Mouse (Mus musculus) kidney, postnatal 0 days (tissue): ENCODE measurements around the gene Mtmr10. TPM values are rescaled to one million over a fixed set of nuclear protein-coding genes. Genes with fewer than 3 reads are reported as not detected.

ENCODE experiments used
- ATAC-seq: fragments of 200-750 bp; cut with Nextera tagmentation; replicated peaks from 2 replicates; pipeline ENCODE4 v1.8.0; 2017; ENCODE audit warnings: low read depth, moderate number of reproducible peaks, moderate TSS enrichment, moderate library complexity; ENCODE audit not compliant: low FRiP score
- DNase-seq: peaks from one replicate; pipeline ENCODE4 v3.0.0-alpha.2; 2016; ENCODE audit warnings: low spot score
- H3K27ac ChIP-seq: fragments of 300-500 bp; sonication (generic); 2 replicates; pipeline ENCODE4 v1.5.1; 2014; ENCODE audit warnings: mild to moderate bottlenecking
- H3K27me3 ChIP-seq: fragments of 300-500 bp; sonication (generic); 2 replicates; pipeline ENCODE4 v1.6.1; 2014; ENCODE audit warnings: low read length, mixed read lengths; ENCODE audit not compliant: insufficient read depth
- H3K36me3 ChIP-seq: fragments of 300-500 bp; sonication (generic); 2 replicates; pipeline ENCODE4 v1.6.1; 2014; ENCODE audit warnings: low read length, mixed read lengths; ENCODE audit not compliant: insufficient read depth
- H3K4me1 ChIP-seq: fragments of 300-500 bp; sonication (generic); replicated peaks from 2 replicates; pipeline ENCODE4 v1.6.1; 2014; ENCODE audit warnings: antibody characterized with exemption, low read length, mixed read lengths; ENCODE audit not compliant: insufficient read depth
- H3K4me2 ChIP-seq: fragments of 300-500 bp; sonication (generic); 2 replicates; pipeline ENCODE4 v1.6.1; 2014; ENCODE audit warnings: mild to moderate bottlenecking, low read length, moderate library complexity, mixed read lengths
- H3K4me3 ChIP-seq: fragments of 300-500 bp; sonication (generic); replicated peaks from 2 replicates; pipeline ENCODE4 v1.5.1; 2014; ENCODE audit warnings: low read depth, low read length
- H3K9ac ChIP-seq: fragments of 300-500 bp; sonication (generic); 2 replicates; pipeline ENCODE4 v1.6.1; 2014; ENCODE audit warnings: low read depth, low read length
- H3K9me3 ChIP-seq: fragments of 300-500 bp; sonication (generic); replicated peaks from 2 replicates; pipeline ENCODE4 v1.6.1; 2016; ENCODE audit warnings: low read length, inconsistent platforms, mixed read lengths
- CTCF ChIP-seq: IDR thresholded peaks from 2 replicates; pipeline ENCODE4 v1.5.1; 2016; ENCODE audit warnings: antibody characterized with exemption, low read depth, mild to moderate bottlenecking, moderate library complexity
- WGBS: fragments of 180-500 bp; shearing (Covaris S2); extraction: QIAGEN DNeasy Blood & Tissue Kit; methylation state at CpG from one replicate; pipeline ENCODE4 v1.1.7; 2014; 5-methylcytosine and 5-hydroxymethylcytosine counted together
- microRNA-seq: library from miRNA; unstranded; fragments of <30 nt; microRNA quantifications from one replicate; pipeline ENCODE4, GENCODE M21; 2016
- polyA plus RNA-seq: library from polyadenylated mRNA; unstranded; fragments of >200 nt; fragmentation: Nextera tagmentation; extraction: Ambion mirVana; gene quantifications from 2 replicates; pipeline ENCODE4 v1.2.1, GENCODE M21; 2015

Mtmr10 gene
- polyA plus RNA-seq, 1 experiment from 2014 or later, result 8.1 TPM

DNA sequence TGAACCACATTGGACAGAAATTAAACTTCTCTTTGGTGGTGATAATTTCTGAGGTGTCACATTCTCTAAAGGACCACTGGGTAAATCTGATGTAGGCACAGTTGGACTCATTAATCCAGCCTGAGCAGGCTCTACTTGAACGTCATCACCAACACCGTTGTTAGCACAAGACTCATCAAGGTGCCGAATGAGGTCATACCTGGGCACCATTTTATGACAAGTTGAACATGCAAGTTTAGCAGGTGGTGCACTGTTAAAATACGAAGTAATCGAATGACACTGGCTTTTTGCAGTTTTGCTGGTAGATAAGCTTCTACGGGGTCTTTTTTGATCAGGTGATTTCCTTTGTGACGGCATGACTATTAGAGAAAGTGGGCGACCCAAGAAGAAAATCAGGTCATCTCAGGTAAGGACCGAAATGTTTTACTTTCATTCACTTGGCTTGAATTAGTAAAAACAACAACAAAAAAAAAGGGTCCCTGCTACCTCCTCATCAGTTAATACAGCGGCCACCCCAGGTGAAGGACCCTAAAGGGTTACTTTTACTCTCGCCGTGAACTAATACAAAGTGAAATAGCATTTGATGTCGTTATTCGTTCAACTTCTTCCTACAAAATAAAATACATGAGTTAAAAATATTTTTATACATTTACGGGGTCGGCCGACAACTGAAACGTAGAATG is 85.8 kb downstream of the Mtmr10 start:
- DNase-seq, result peak; percentile 6

DNA sequence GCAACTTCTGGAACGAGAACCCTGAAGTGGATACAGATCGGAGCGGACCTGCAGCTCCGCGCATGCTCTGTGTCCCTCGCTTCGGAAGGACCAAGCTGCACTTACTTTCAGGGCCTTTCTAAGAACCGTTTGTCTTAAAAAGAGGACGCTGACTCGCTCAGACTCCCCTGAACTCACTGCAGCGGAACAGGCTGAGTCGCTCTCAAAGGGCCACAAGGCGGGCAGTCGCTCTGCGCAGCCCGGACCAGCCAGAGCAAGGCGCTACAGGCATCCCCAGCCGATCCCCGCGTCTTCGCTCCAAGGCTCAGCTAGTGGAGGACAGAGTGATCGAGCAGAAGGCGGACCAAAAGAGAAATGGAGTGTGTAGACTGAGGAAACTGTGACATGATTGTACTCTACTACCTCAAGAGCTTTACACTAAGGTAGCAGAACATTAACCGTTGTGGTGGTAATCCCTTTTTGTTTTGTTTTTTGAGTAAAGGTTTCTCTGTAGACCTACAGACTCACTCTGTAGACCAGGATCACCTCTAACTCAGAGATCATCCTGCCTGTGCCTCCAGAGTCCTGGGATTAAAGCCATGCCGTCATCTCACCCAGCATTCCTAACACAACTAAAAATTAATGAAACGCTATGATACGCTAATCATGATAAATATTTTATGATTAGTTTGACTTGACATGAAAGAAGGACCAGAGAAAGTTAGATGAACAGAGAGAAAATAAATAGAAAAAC is 86.5 kb downstream of the Mtmr10 start, which contains the start of gene Fan1:
Fan1 (minus strand) TSS at position 266 of the 733 bp plus-strand sequence.
- peak; percentile 54 for TF ChIP-seq CTCF
- peak; percentile 97 for ATAC-seq
- H3K9me3 ChIP-seq, result no peaks in the 10 kb centered on the region
- peaks cover 18% of the 10 kb centered on the region for H3K36me3 ChIP-seq
- 4% methylated on average over 27 of the region's 27 CpGs for WGBS
- peak within 1 kb of the TSS; percentile 54 for H3K4me3 ChIP-seq
- H3K4me2 ChIP-seq, result peak within 1 kb of the TSS; percentile 67
- H3K9ac ChIP-seq, result peak within 1 kb of the TSS; percentile 70
- peak; percentile 92 for DNase-seq
- H3K27ac ChIP-seq, result peak within 1 kb of the TSS; percentile 93
- peaks cover 6% of the 10 kb centered on the region; the same call in 1 of the 2 replicates for H3K4me1 ChIP-seq
- H3K27me3 ChIP-seq, result no peaks in the 10 kb centered on the region

More for the DNA sequence above, 85.8 kb downstream of the Mtmr10 start:
- ATAC-seq, result no peak
- peak overlapping the region; percentile 54 for H3K4me3 ChIP-seq
- peak overlapping the region; percentile 93 for H3K27ac ChIP-seq
- H3K9me3 ChIP-seq, result no peaks in the 10 kb centered on the region
- H3K36me3 ChIP-seq, result peaks cover 21% of the 10 kb centered on the region
- no peaks in the 10 kb centered on the region for H3K27me3 ChIP-seq
- peak overlapping the region; percentile 70 for H3K9ac ChIP-seq
- WGBS, result 9% methylated on average over 18 of the region's 18 CpGs
- no peak for TF ChIP-seq CTCF
- peak overlapping the region; percentile 67 for H3K4me2 ChIP-seq
- peaks cover 6% of the 10 kb centered on the region; the same call in 1 of the 2 replicates for H3K4me1 ChIP-seq

Small RNAs within 50 kb of the gene (microRNA-seq; reads per million reads assigned to microRNA genes)
- not detected for gene Mir6416

Other genes with a start within 250 kb of the Mtmr10 start
- 0.17 and 0.18 TPM in 2 replicates for gene Trpm1, start 133.8 kb upstream of the Mtmr10 start, polyA plus RNA-seq
- gene Fan1, start 86.4 kb downstream of the Mtmr10 start, polyA plus RNA-seq, result 4.0 and 4.9 TPM in 2 replicates
- gene Mphosph10, start 104.6 kb downstream of the Mtmr10 start, polyA plus RNA-seq, result 38.1 and 39.4 TPM in 2 replicates
- 186 and 211 TPM in 2 replicates for gene Mcee, start 105.0 kb downstream of the Mtmr10 start, polyA plus RNA-seq
- 1.7 and 1.9 TPM in 2 replicates for gene Apba2, start 214.1 kb downstream of the Mtmr10 start, polyA plus RNA-seq